Mouse (Mus musculus) thymus, postnatal 4 days (tissue): ENCODE results near the gene Usp43.
A peak's percentile ranks its signal among the peaks of the same experiment; 100 is the strongest.

Experiments
- DNase-seq: peaks from one replicate; pipeline ENCODE4 v3.0.0; 2021

Usp43 gene

GRCm38 (mm10) chr11:67921827-67922754 lies at the start of gene Usp43:
Gene Usp43 (minus strand): TSS chr11:67922153.
- DNase-seq, result peak; percentile 47

GRCm38 (mm10) chr11:67967831-67968230 lies 45.9 kb upstream of the Usp43 start:
- no peak for DNase-seq

- DNase-seq, result peak; percentile 100
These were observed 44.2 kb upstream of the Usp43 start, which contains the start of gene Stx8 for GRCm38 (mm10) chr11:67965905-67966878. Gene Stx8 (plus strand): TSS chr11:67966193.

GRCm38 (mm10) chr11:67965242-67965883 lies 43.4 kb upstream of the Usp43 start, which contains the start of gene Cfap52:
Gene Cfap52 (minus strand): TSS chr11:67965651.
- peak; percentile 92 for DNase-seq

DNA sequence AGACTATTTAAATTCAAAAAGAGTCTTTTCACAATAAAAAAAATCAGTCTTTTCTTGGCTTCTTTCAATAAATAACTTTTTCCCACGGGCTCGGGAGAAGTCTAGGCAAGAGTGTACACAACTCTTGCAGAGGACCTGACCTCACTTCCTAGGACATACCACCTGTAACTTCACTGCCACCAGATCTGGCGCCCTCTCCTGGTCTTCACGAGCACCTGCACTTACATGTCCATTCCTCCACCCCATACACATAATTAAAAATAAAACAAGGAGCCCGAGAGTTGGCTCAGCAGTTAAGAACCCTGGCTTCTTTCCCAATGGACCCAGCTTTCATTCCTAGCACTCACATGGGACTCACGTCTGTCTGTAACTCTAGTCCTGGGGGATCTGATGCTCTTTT lies 42.2 kb upstream of the Usp43 start:
- no peak for DNase-seq

GRCm38 (mm10) chr11:67954413-67954812 lies 32.5 kb upstream of the Usp43 start:
- DNase-seq, result no peak

GRCm38 (mm10) chr11:67953604-67954003 lies 31.7 kb upstream of the Usp43 start:
- no peak for DNase-seq

DNA sequence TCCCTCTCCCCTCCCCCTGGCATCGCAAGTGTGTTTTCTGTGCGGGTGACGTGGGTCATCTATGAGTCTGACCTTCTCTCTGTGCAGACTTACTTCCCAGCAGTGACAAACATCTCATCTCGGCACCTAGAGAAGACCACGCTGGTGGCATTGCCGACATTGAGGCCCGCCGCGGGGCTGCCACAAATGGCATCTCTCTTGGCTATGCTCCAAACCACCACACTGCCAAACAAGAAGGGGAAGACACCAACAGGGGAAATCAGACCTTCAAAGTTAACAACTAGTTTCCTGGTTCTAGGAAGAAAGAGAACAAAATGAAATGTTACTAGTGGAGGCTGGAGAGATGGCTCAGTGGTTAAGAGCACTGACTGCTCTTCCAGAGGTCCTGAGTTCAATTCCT lies 27.5 kb upstream of the Usp43 start:
- DNase-seq, result no peak

GRCm38 (mm10) chr11:67948229-67948628 lies 26.3 kb upstream of the Usp43 start:
- DNase-seq, result no peak

- no peak for DNase-seq
These were observed 10.2 kb upstream of the Usp43 start for GRCm38 (mm10) chr11:67932156-67932555.

DNA sequence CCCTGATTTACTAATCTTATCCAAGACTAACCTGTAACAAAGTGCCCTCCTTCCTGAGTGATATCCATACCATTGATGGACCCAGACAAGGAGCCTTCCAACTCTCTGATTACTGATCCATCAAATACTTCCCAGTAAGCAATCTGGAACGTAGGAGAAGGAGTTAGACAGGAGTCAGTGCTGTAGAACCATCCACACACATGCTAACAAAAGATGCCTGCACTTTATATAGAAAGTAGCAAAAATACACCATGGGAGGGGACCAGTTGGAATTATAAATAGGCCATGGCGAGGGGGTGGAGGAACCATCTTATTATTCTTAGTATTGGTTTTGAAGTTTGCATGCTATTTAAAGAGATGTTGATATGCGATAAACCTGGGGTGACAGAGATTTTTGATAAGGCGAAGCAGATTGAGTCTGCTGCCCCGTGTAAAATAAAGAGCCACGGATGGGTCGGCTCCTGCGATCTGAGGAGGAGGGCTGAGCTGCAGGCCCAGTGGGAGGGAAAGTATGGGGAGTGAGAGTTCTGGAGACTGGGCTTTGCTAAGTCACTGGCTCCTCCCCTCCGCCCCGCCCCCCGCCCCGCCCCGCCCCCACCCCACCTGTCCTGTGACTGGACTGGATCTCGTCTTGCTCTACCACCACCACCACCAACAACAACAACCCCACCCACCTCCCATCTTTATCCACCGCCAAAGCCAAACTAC lies 4.5 kb upstream of the Usp43 start:
- DNase-seq, result no peak

DNA sequence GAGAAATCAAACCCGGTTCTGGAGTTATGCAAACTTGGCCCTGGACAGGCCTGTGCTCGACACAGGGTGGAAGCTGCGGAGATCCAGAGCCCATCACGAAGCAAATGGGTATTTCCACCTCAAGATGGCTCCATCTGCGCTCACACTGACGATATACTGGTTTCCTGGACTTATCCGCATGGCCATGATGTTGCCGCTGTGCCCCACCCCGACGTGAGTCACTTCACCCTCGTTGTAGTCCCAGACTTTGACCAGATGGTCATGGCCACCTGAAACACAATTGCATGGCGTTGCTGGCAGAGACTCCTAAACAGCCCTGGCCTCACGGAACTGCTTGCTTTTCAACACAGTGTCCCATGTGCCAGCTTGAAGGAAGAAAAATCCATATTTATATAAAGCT lies 3.0 kb upstream of the Usp43 start:
- DNase-seq, result no peak

- DNase-seq, result no peak
These were observed 1.8 kb upstream of the Usp43 start for GRCm38 (mm10) chr11:67923720-67924119.

- peak; percentile 88 for DNase-seq
These were observed 787 bp upstream of the Usp43 start for GRCm38 (mm10) chr11:67922755-67923125.

DNA sequence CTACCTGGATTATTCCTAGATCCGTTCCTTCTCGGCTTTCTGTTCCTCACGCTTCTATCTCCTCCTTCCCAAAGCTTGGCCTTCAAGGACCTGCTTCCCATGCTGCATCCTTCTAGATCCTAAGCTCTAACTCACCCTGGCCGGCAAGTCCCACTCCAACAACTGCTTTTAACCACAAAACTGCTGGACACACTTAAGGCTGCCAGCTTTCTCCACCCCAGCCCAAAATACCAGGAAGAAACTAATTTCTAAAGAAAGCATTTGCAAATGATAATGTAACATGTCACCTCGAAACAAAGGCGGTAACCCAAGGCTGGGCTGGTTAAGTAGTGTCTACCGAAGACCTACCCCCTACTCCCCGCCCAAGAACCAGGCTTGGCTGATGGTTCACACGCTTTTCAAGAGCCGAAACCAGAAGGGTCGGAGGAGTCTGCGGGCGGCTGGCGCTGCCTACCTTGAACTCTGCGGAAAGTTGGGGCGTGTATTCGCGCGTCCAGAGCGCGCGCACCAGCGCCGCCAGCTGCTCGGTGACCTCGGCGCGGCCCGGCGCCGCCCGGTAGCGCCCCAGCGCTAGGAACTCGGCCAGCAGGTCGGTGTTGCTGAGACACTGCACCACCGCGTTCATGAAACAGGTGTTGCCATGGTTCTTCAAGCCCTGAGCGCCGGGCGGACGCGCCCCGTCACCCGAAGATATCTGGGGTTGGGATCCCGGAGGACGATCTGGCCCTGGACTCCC lies 694 bp downstream of the Usp43 start:
- no peak for DNase-seq

- no peak for DNase-seq
These were observed 1.6 kb downstream of the Usp43 start for GRCm38 (mm10) chr11:67920226-67920960.

DNA sequence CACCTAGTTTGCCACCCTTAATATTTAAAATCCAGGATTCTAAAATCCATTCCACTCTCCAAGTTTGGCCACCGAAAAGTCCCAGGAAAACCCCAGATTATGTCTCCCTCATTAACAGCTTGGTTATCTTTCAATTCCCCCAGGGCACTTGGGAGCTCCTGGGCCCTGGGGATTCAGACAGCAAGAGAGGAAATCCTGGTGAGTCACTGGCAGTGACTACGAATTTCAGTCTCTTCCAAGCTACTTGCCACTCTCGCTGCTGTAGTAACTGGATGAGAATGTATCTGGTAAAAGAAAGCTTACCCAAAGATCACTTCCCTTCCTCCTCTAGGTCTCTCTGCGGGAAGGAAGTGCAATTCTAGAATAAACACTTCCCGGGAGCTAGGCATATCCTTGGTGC lies 2.4 kb downstream of the Usp43 start:
- no peak for DNase-seq

GRCm38 (mm10) chr11:67917126-67917525 lies 4.8 kb downstream of the Usp43 start:
- DNase-seq, result no peak

GRCm38 (mm10) chr11:67911074-67911473 lies 10.9 kb downstream of the Usp43 start:
- DNase-seq, result no peak

- DNase-seq, result no peak
These were observed 18.2 kb downstream of the Usp43 start for GRCm38 (mm10) chr11:67903756-67904155.

- DNase-seq, result peak; percentile 74
These were observed 24.8 kb downstream of the Usp43 start for GRCm38 (mm10) chr11:67897064-67897560.
